Mouse (Mus musculus) embryonic facial prominence, embryonic 15.5 days (tissue): ENCODE data around the gene Tab1. TPM values are rescaled to one million over a fixed set of nuclear protein-coding genes. Genes with fewer than 3 reads are reported as not detected.

ENCODE experiments used
- ATAC-seq: fragments of 200-750 bp; cut with Nextera tagmentation; 2 replicates; pipeline ENCODE4 v1.8.0; 2017; ENCODE audit warnings: low read depth, moderate TSS enrichment; ENCODE audit not compliant: insufficient number of reproducible peaks, low FRiP score, low TSS enrichment
- H3K27ac ChIP-seq: fragments of 300-500 bp; sonication (generic); replicated peaks from 2 replicates; pipeline ENCODE4 v1.5.1; 2015; ENCODE audit warnings: mild to moderate bottlenecking, inconsistent platforms
- H3K27me3 ChIP-seq: fragments of 300-500 bp; sonication (generic); 2 replicates; pipeline ENCODE4 v1.6.1; 2015; ENCODE audit warnings: inconsistent platforms
- H3K36me3 ChIP-seq: fragments of 300-500 bp; sonication (generic); 2 replicates; pipeline ENCODE4 v1.6.1; 2015; ENCODE audit warnings: mild to moderate bottlenecking, inconsistent platforms
- H3K4me1 ChIP-seq: fragments of 300-500 bp; sonication (generic); 2 replicates; pipeline ENCODE4 v1.6.1; 2015; ENCODE audit warnings: inconsistent platforms
- H3K4me2 ChIP-seq: fragments of 300-500 bp; sonication (generic); replicated peaks from 2 replicates; pipeline ENCODE4 v1.6.1; 2015; ENCODE audit warnings: mild to moderate bottlenecking, inconsistent platforms
- H3K4me3 ChIP-seq: fragments of 300-500 bp; sonication (generic); replicated peaks from 2 replicates; pipeline ENCODE4 v1.5.1; 2015; ENCODE audit warnings: mild to moderate bottlenecking, inconsistent platforms
- H3K9ac ChIP-seq: fragments of 300-500 bp; sonication (generic); 2 replicates; pipeline ENCODE4 v1.6.1; 2015; ENCODE audit warnings: inconsistent platforms
- H3K9me3 ChIP-seq: fragments of 300-500 bp; sonication (generic); replicated peaks from 2 replicates; pipeline ENCODE4 v1.6.1; 2016; ENCODE audit warnings: inconsistent platforms
- WGBS: fragments of 180-500 bp; shearing (Covaris S2); methylation state at CpG from one replicate; pipeline ENCODE4 v1.1.7; 2015; 5-methylcytosine and 5-hydroxymethylcytosine counted together
- polyA plus RNA-seq: library from polyadenylated mRNA; unstranded; fragments of >200 nt; fragmentation: Nextera tagmentation; extraction: Ambion mirVana; gene quantifications from 2 replicates; pipeline ENCODE4 v1.2.1, GENCODE M21; 2015

Tab1 gene
- polyA plus RNA-seq, 1 experiment from 2014 or later: 38.2 TPM

DNA sequence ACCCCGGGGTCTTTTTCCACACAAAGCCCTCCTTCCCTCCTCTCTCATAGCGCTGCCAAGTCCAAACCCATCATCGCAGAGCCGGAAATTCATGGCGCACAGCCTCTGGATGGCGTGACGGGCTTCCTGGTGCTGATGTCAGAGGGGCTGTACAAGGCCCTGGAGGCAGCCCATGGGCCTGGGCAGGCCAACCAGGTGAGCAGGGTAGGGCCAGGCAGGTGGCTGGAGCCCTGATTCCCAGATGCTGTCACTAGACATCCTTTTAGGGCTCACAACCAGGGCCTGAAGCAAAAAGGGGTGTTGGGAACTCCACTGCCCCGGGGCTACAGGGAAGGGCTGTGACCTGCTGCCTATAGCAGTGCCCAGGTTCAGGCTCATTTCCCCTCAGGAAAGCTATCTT is 22.8 kb downstream of the Tab1 start:
- Histone ChIP-seq H3K27me3 (no peaks in the 10 kb centered on the region), H3K4me2 (no peak overlapping the region), H3K4me1 (peaks cover 29% of the 10 kb centered on the region), H3K36me3 (peaks cover 91% of the 10 kb centered on the region), H3K4me3 (no peak overlapping the region), H3K9ac (no peak overlapping the region), H3K9me3 (no peaks in the 10 kb centered on the region), H3K27ac (no peak overlapping the region)
- no peak for ATAC-seq
- 90% methylated on average over 8 of the region's 8 CpGs for WGBS

DNA sequence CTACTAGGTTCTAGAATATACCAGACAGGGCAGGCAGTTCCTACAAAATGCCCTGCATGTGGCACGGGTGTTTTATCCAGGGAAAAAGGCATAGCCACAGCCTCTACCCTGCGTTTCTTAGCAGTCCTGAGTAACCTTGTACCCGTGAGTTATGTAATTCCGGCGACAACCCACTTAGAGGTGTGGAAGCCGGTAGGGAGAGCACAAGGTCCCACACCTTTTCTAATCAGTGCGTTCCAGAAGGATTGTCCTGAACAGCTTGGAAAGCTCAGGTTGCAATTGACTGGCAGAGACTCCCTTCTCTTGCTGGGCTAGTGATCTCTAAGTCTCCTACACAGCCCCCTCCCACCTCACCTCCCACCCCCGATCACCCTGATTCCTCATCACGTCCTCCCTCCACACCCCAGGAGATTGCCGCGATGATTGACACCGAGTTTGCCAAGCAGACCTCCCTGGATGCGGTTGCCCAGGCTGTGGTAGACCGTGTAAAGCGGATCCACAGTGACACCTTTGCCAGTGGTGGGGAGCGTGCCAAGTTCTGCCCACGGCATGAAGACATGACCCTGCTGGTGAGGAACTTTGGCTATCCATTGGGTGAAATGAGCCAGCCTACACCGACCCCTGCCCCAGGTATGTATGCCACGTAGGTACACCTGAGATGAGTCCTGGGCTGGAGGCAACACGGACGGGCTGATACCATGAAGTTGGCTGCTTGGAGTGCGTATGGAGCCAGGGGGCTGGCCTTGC is 24.4 kb downstream of the Tab1 start:
- H3K4me2 ChIP-seq: no peak overlapping the region
- H3K27ac ChIP-seq: no peak overlapping the region
- ATAC-seq: no peak

DNA sequence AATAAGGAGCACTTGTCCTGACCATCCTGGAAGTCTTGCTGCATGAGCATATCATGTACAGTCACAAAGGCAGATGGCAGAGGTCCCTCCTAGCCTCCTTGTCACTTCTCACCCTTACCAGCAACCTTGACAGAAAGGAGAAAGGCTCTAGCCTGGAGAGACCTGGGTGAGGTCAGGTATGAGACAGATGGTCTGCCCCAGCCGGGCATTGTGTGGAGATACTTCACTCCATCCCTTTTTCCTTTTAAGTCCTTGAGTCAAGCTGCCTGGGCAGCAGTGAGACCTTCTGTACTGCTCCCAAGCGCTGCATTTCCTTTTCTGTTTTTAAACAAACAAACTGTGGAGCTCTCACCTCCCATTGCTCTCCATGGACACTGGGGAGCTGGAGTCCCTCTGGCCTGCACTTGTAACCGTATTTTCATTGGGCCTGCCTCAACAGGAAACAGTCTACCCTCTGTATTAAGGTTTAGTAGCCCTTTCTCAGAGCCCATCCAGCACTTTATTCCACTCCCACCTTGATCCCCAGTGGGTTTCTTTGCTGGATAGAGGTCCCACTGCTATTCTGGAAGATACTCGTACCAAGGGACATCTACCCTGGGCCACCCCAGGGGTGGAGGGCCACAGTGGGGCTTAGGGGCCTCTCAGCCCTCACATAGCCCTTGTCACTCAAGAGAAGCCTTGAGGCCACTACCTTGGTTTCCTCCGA is 25.2 kb downstream of the Tab1 start:
- H3K27me3 ChIP-seq: no peaks in the 10 kb centered on the region
- H3K9ac ChIP-seq: no peak overlapping the region
- H3K4me2 ChIP-seq: no peak overlapping the region
- peak overlapping the region; percentile 87 for H3K27ac ChIP-seq
- 49% methylated on average over 5 of the region's 5 CpGs for WGBS
- ATAC-seq: no peak
- peaks cover 35% of the 10 kb centered on the region for H3K4me1 ChIP-seq
- H3K36me3 ChIP-seq: peaks cover 89% of the 10 kb centered on the region
- H3K4me3 ChIP-seq: no peak overlapping the region
- no peaks in the 10 kb centered on the region for H3K9me3 ChIP-seq

More for the DNA sequence above, 24.4 kb downstream of the Tab1 start:
- 84% methylated on average over 22 of the region's 22 CpGs for WGBS
- Histone ChIP-seq H3K4me1 (peaks cover 35% of the 10 kb centered on the region), H3K4me3 (no peak overlapping the region), H3K27me3 (no peaks in the 10 kb centered on the region), H3K9ac (no peak overlapping the region), H3K9me3 (no peaks in the 10 kb centered on the region), H3K36me3 (peaks cover 92% of the 10 kb centered on the region)

DNA sequence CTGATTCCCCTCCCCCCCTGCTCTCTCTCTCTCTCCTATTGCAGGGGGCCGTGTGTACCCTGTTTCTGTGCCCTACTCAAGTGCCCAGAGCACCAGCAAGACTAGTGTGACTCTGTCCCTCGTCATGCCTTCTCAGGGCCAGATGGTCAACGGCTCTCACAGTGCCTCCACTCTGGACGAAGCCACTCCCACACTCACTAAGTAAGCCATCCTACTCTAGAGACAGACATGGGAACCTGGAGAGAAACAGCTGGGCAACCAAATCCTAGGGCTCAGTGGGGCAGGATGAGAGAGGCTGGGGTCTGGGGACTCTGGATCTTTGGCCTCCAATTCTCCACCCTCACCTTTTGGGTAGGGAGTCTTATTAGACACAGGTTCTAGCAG is 25.8 kb downstream of the Tab1 start:
- H3K4me1 ChIP-seq: peaks cover 35% of the 10 kb centered on the region
- no peak overlapping the region for H3K9ac ChIP-seq
- H3K4me3 ChIP-seq: no peak overlapping the region
- peaks cover 89% of the 10 kb centered on the region for H3K36me3 ChIP-seq
- 38% methylated on average over 4 of the region's 4 CpGs for WGBS
- no peak for ATAC-seq
- H3K27me3 ChIP-seq: no peaks in the 10 kb centered on the region
- no peaks in the 10 kb centered on the region for H3K9me3 ChIP-seq
- peak overlapping the region; percentile 87 for H3K27ac ChIP-seq
- H3K4me2 ChIP-seq: no peak overlapping the region

DNA sequence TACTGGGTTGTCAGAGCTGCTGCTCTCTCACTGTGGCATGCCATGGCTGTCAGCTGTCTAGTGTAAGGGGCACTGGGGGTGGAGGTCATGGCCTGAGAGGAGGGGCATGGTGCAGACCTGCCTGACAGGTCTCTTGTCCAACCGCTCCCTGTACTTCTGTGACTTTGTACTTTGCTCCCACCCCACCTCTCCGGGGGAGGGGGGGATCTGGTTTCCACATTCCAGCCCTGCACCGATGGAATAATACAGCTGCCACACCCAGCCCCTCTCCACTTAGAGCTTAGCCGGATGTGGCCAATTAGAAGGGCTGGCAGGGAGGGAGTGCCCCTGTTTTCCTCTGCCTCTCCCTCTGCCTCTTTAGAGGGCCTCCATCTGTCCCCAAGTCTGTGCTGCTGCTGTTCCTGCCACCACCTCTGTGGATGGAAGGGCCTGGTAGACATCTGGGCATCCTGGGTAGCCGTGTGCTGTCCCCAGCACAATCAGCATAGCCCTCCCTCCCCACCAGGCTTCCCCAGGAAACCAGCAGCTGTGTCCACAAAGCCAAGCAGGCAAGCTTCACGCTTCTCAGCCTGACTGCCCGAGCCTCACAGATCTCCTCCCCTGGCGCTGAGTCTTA is 26.5 kb downstream of the Tab1 start:
- Histone ChIP-seq H3K9ac (no peak overlapping the region), H3K9me3 (no peaks in the 10 kb centered on the region), H3K4me3 (no peak overlapping the region), H3K27ac (peak overlapping the region; percentile 87), H3K27me3 (no peaks in the 10 kb centered on the region), H3K4me2 (0 out of 2 replicates have a peak overlapping the region, but pooled peaks have one; percentile 2), H3K4me1 (peaks cover 35% of the 10 kb centered on the region), H3K36me3 (peaks cover 82% of the 10 kb centered on the region)
- WGBS: 14% methylated on average over 8 of the region's 8 CpGs
- peak; percentile 84 for ATAC-seq

DNA sequence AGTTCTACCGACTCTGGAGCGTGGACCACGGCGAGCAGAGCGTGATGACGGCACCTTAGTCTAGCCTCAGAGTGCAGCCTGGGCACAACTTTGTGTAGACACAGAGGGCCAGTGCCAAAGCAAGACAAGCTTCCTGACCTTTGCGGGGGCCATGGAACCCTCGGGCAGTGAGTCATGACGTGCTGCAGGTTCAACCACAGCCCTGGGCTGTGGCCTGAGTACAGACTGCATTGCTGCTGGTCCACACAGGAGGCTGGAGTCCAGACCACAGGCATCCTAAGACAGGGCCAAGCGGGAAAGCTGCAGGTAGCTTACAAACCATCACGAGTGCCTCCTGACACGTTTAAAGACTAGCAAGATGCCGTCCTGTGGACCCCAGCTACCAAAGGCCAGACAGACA is 27.3 kb downstream of the Tab1 start:
- Histone ChIP-seq H3K4me2 (no peak overlapping the region), H3K4me3 (no peak overlapping the region), H3K27me3 (no peaks in the 10 kb centered on the region), H3K27ac (peak overlapping the region; percentile 87), H3K9ac (0 out of 2 replicates have a peak overlapping the region, but pooled peaks have one; percentile 2), H3K4me1 (peaks cover 35% of the 10 kb centered on the region), H3K9me3 (no peaks in the 10 kb centered on the region), H3K36me3 (peaks cover 73% of the 10 kb centered on the region)
- 77% methylated on average over 13 of the region's 13 CpGs for WGBS
- no peak for ATAC-seq

DNA sequence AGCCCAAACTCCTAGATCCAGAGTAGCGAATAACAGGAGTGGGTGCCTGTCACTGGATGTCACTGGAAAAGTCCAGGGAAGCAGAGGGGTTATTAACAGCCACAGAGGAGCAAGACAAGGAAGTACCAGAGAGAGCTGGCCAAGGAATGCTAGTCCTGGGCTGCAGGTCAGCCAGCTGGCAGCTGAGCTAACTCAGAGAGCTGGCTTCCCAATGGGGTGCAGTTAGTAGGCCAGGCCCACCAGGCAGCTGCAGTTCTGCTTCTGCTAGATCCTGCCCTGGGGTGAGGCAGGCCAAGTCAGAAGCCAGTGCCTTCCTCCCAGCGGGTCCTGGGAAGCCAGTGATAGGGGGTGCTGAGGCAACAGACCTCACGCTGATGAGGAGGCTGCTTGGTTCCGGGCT is 27.8 kb downstream of the Tab1 start:
- Histone ChIP-seq H3K4me3 (no peak overlapping the region), H3K4me1 (peaks cover 35% of the 10 kb centered on the region), H3K9me3 (no peaks in the 10 kb centered on the region), H3K27ac (no peak overlapping the region; the same call in 1 of the 2 replicates), H3K4me2 (no peak overlapping the region), H3K27me3 (no peaks in the 10 kb centered on the region), H3K9ac (no peak overlapping the region), H3K36me3 (peaks cover 68% of the 10 kb centered on the region)
- no peak for ATAC-seq
- WGBS: 93% methylated on average over 4 of the region's 4 CpGs

DNA sequence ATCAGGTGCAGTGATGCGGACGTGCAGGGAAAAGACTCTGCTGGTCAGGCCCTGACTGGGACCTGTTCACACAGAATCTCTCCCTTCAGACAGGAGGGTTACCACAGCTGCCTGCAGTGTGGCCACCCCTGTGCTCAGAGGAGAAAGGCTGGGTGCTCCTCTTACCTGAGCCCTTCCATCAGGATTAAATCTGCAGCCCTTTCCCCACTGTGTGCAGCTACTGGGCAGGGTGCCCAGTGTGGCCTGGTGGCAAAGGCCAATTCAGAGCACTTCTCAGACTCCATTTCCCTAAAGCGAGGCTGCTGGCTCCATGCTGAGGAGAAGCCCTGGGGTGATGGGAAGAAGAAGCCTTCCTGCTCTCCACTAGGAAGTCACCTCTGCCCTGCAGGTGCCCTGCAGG is 28.3 kb downstream of the Tab1 start:
- Histone ChIP-seq H3K4me3 (no peak overlapping the region), H3K9ac (no peak overlapping the region), H3K4me1 (peaks cover 35% of the 10 kb centered on the region), H3K9me3 (no peaks in the 10 kb centered on the region), H3K36me3 (peaks cover 64% of the 10 kb centered on the region), H3K27me3 (no peaks in the 10 kb centered on the region), H3K4me2 (no peak overlapping the region), H3K27ac (no peak overlapping the region)
- 89% methylated on average over 3 of the region's 3 CpGs for WGBS
- no peak for ATAC-seq

DNA sequence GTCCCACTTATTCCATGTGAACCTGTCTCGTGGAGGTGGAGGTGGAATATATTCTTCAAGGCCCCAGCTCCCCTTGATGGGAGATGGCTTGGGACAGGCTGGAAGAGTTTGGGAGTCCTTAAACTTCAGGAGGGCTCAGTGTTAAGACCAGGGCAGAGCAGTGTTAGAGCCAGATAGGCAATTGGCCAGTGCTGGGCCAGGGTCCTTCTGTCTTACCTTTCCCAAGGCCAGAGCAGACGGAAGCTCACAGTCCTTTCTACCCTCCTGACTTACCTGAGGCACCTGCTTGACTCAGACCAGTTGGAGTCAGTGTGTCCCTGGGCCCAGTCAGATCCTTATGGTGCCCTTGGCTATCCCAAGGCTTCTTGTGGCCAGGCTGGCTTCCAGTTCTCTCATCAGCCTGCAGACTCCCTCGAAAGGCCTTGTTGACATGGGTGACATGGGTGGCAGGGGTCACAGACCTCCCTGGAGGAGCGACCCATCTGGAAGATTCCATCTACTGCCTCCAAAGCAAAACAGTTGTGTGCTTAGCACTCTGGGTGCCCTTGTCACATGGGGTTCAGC is 29.6 kb downstream of the Tab1 start:
- H3K36me3 ChIP-seq: peaks cover 52% of the 10 kb centered on the region

DNA sequence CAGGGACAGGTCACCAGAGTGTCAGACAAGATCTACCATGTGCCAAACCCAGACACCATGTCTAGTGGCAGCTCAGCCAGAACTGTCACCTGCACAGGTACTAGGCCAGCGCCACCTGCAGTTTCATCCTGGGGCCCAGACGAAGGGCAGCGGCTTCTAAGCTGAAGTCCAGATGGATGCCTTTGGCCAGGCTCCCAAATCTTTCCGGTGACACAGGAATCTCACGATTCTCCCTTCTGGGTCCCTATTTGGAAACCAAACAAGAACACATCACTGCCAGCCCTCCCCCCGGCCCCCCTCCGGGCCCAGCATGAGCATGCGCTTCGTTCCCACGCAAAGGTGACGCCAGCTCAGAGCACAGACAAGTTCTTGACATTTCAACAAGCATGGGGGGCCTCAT is 30.3 kb downstream of the Tab1 start:
- H3K27ac ChIP-seq: no peak overlapping the region
- H3K4me1 ChIP-seq: peaks cover 29% of the 10 kb centered on the region
- no peak overlapping the region for H3K9ac ChIP-seq
- no peak overlapping the region for H3K4me2 ChIP-seq
- WGBS: 88% methylated on average over 11 of the region's 11 CpGs
- H3K27me3 ChIP-seq: no peaks in the 10 kb centered on the region
- no peak for ATAC-seq
- no peaks in the 10 kb centered on the region for H3K9me3 ChIP-seq
- no peak overlapping the region for H3K4me3 ChIP-seq
- peaks cover 44% of the 10 kb centered on the region for H3K36me3 ChIP-seq

More for the DNA sequence above, 29.6 kb downstream of the Tab1 start:
- Histone ChIP-seq H3K4me2 (no peak overlapping the region), H3K27me3 (no peaks in the 10 kb centered on the region), H3K4me1 (peaks cover 35% of the 10 kb centered on the region), H3K9me3 (no peaks in the 10 kb centered on the region), H3K4me3 (no peak overlapping the region), H3K27ac (no peak overlapping the region), H3K9ac (no peak overlapping the region)
- WGBS: 83% methylated on average over 4 of the region's 4 CpGs
- no peak for ATAC-seq

DNA sequence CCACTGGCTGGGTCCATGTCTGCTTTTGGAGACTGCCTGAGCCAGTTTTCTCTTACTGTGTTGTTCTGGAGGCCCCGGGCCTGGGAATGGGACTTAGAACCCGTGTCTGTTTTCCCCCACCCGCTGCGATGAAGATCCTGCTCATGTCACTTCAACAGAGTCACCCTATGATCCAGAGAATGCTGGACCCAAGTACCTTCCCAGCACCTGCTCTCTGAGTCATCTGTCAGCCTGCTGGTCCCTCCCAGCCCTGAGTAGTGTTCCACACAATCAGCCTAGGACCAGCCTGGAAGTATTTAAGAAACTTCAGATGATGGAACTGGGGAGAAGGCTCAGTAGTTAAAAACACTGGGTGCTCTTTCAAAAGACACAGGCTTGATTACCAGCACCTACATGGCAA is 30.8 kb downstream of the Tab1 start:
- H3K9ac ChIP-seq: no peak overlapping the region
- no peak overlapping the region for H3K4me3 ChIP-seq
- no peak overlapping the region for H3K27ac ChIP-seq
- H3K9me3 ChIP-seq: no peaks in the 10 kb centered on the region
- ATAC-seq: no peak
- no peaks in the 10 kb centered on the region for H3K27me3 ChIP-seq
- WGBS: 83% methylated on average over 4 of the region's 4 CpGs
- H3K36me3 ChIP-seq: peaks cover 42% of the 10 kb centered on the region
- H3K4me1 ChIP-seq: peaks cover 24% of the 10 kb centered on the region
- H3K4me2 ChIP-seq: no peak overlapping the region
